In genomic region chr3:52292498-52292897, GRCm38 (mm10) we compare ENCODE assay signal across 13 mouse cellular contexts.
"Had no signal": no experiment of that assay in that cellular context is flagged by ENCODE, and none has a peak within 500 bp of the region (broad histone marks: within the 10 kb centered on the region; RNA-seq: fewer than 3 reads in every experiment).

No protein-coding gene starts in this region.

- H3K4me2 ChIP-seq: lung, embryonic 14.5 days; midbrain, embryonic 11.5 days; neural tube, embryonic 13.5 days; stomach, embryonic 15.5 days had no signal

- H3K4me3 ChIP-seq: limb, embryonic 10.5 days; neural tube, embryonic 13.5 days; stomach, embryonic 15.5 days had no signal

- H3K36me3 ChIP-seq: limb, embryonic 10.5 days; neural tube, embryonic 13.5 days; stomach, embryonic 15.5 days had no signal

- H3K9me3 ChIP-seq: limb, embryonic 10.5 days; neural tube, embryonic 13.5 days; stomach, embryonic 15.5 days had no signal

- ATAC-seq: midbrain, embryonic 16.5 days had no signal

- H3K27me3 ChIP-seq: stomach, embryonic 15.5 days had no signal

- H3K27ac ChIP-seq: limb, embryonic 10.5 days; neural tube, embryonic 13.5 days; stomach, embryonic 15.5 days had no signal

- H3K9ac ChIP-seq: lung, embryonic 14.5 days; stomach, embryonic 15.5 days had no signal

- H3K4me1 ChIP-seq: neural tube, embryonic 13.5 days had no signal

- DNase-seq: kidney, adult 8-10 months; kidney, postnatal 14 days; lung, embryonic 14.5 days; lung, postnatal 10 days; lung, postnatal 4 days; right cerebral cortex, postnatal 14 days; thymus, adult 2 months; thymus, postnatal 25 days had no signal
